Mouse (Mus musculus) CH12.LX (cell line): ENCODE measurements around the gene Olfr1368.

Experiments used
- CHD2 ChIP-seq: IDR thresholded peaks from 2 replicates; pipeline ENCODE4 v1.6.1; 2011; ENCODE audit warnings: low read length, improper control_type of control experiment
- CTCF ChIP-seq, 2 experiments: IDR thresholded peaks in 1 of 2; conservative IDR thresholded peaks in 1 of 2; 2 replicates each; pipeline ENCODE4 v1.5.1; 2011 to 2012; ENCODE audit warnings: low read depth in 2 of 2, low read length in 2 of 2, improper control_type of control experiment in 1 of 2, inconsistent platforms in 1 of 2, mild to moderate bottlenecking in 1 of 2, moderate library complexity in 1 of 2
- EP300 ChIP-seq: IDR thresholded peaks from 2 replicates; pipeline ENCODE4 v1.6.1; 2011; ENCODE audit warnings: low read length, improper control_type of control experiment
- JUND ChIP-seq: conservative IDR thresholded peaks from 2 replicates; pipeline ENCODE4 v1.6.1; 2011; ENCODE audit warnings: low read depth, low read length, improper control_type of control experiment
- NRF1 ChIP-seq: IDR thresholded peaks from 2 replicates; pipeline ENCODE4 v1.6.1; 2014; ENCODE audit warnings: low read depth, mild to moderate bottlenecking, inconsistent platforms, low read length, improper control_type of control experiment, moderate library complexity
- SIN3A ChIP-seq: IDR thresholded peaks from 2 replicates; pipeline ENCODE4 v1.6.1; 2012; ENCODE audit warnings: low read length, improper control_type of control experiment, inconsistent platforms
- TCF12 ChIP-seq: IDR thresholded peaks from 2 replicates; pipeline ENCODE4 v1.6.1; 2014; ENCODE audit warnings: low read depth, mild to moderate bottlenecking, inconsistent platforms, low read length, improper control_type of control experiment
- ZNF384 ChIP-seq: IDR thresholded peaks from 2 replicates; pipeline ENCODE4 v1.6.1; 2012; ENCODE audit warnings: low read depth, low read length, improper control_type of control experiment, inconsistent platforms

GRCm38 (mm10) chr13:21183661-21184060 is 38.0 kb upstream of the Olfr1368 start:
- TF ChIP-seq ZNF384, result no peak
- TF ChIP-seq CHD2, result no peak
- TF ChIP-seq NRF1, result no peak
- no peak for TF ChIP-seq CTCF (conservative IDR thresholded peaks at IDR 0.05 in 1 of 2, IDR thresholded peaks at IDR 0.05 in 1 of 2; ENCODE audit: low read depth in 2 of 2, low read length in 2 of 2)
- no peak for TF ChIP-seq EP300
- TF ChIP-seq JUND, result no peak
- TF ChIP-seq SIN3A, result no peak
- TF ChIP-seq TCF12, result no peak
